Mouse (Mus musculus) heart, embryonic 15.5 days (tissue): ENCODE data around the gene Gm13278. TPM values are rescaled to one million over a fixed set of nuclear protein-coding genes. Genes with fewer than 3 reads are reported as not detected.
"Not testable (repeated sequence)": the region's sequence is repeated elsewhere in the genome, so short reads cannot be mapped to it uniquely, and the experiment has no call there.

Experiments
- ATAC-seq: fragments of 200-750 bp; cut with Nextera tagmentation; replicated peaks from 2 replicates; pipeline ENCODE4 v1.8.0; 2017; ENCODE audit warnings: low read depth, moderate TSS enrichment; ENCODE audit not compliant: insufficient number of reproducible peaks, insufficient read depth, low FRiP score
- H3K27ac ChIP-seq: fragments of 300-500 bp; sonication (generic); 2 replicates; pipeline ENCODE4 v1.5.1; 2015; ENCODE audit warnings: mild to moderate bottlenecking, inconsistent platforms
- H3K27me3 ChIP-seq: fragments of 300-500 bp; sonication (generic); 2 replicates; pipeline ENCODE4 v1.6.1; 2015; ENCODE audit warnings: inconsistent platforms
- H3K36me3 ChIP-seq: fragments of 300-500 bp; sonication (generic); 2 replicates; pipeline ENCODE4 v1.6.1; 2015; ENCODE audit warnings: mild to moderate bottlenecking, inconsistent platforms
- H3K4me1 ChIP-seq: fragments of 300-500 bp; sonication (generic); replicated peaks from 2 replicates; pipeline ENCODE4 v1.6.1; 2015; ENCODE audit warnings: inconsistent platforms
- H3K4me2 ChIP-seq: fragments of 300-500 bp; sonication (generic); 2 replicates; pipeline ENCODE4 v1.6.1; 2015; ENCODE audit warnings: inconsistent platforms, mild to moderate bottlenecking, moderate library complexity
- H3K4me3 ChIP-seq: fragments of 300-500 bp; sonication (generic); 2 replicates; pipeline ENCODE4 v1.5.1; 2015; ENCODE audit warnings: mild to moderate bottlenecking, inconsistent platforms
- H3K9ac ChIP-seq: fragments of 300-500 bp; sonication (generic); 2 replicates; pipeline ENCODE4 v1.6.1; 2015; ENCODE audit warnings: mild to moderate bottlenecking, inconsistent platforms
- H3K9me3 ChIP-seq: fragments of 300-500 bp; sonication (generic); replicated peaks from 2 replicates; pipeline ENCODE4 v1.6.1; 2016; ENCODE audit warnings: inconsistent platforms
- WGBS: fragments of 180-500 bp; shearing (Covaris S2); methylation state at CpG from one replicate; pipeline ENCODE4 v1.1.7; 2015; ENCODE audit warnings: mixed read lengths; 5-methylcytosine and 5-hydroxymethylcytosine counted together
- polyA plus RNA-seq: library from polyadenylated mRNA; unstranded; fragments of >200 nt; fragmentation: Nextera tagmentation; extraction: Ambion mirVana; gene quantifications from 2 replicates; pipeline ENCODE4 v1.2.1, GENCODE M21; 2015

The Gm13278 gene
- polyA plus RNA-seq, 1 experiment from 2014 or later, result not detected

DNA sequence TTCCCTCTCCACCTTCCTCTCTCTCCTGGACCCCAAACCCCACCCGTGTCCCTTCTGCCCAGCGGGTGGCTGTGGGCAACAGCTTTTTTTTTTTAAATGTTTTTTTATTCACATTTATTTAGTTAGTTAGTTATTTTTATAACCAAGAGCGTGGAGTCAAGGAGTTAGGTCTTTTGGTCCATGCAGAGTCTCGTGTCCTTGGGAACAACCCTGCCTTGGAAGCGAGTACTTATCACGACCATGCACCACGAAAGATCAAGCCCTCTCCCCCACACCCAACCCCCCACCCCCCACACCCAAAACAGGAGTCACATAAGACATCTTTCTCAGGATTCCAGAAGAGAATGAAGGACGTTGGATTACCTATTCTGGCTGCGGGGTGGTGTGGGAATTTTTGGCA is 29.0 kb upstream of the Gm13278 start:
- not testable (repeated sequence) for H3K9me3 ChIP-seq, H3K36me3 ChIP-seq, H3K27ac ChIP-seq, H3K9ac ChIP-seq, H3K27me3 ChIP-seq, H3K4me3 ChIP-seq, H3K4me1 ChIP-seq, ATAC-seq
- peak overlapping the region; percentile 57 for H3K4me2 ChIP-seq
- 47% methylated on average over 9 of the region's 9 CpGs for WGBS

DNA sequence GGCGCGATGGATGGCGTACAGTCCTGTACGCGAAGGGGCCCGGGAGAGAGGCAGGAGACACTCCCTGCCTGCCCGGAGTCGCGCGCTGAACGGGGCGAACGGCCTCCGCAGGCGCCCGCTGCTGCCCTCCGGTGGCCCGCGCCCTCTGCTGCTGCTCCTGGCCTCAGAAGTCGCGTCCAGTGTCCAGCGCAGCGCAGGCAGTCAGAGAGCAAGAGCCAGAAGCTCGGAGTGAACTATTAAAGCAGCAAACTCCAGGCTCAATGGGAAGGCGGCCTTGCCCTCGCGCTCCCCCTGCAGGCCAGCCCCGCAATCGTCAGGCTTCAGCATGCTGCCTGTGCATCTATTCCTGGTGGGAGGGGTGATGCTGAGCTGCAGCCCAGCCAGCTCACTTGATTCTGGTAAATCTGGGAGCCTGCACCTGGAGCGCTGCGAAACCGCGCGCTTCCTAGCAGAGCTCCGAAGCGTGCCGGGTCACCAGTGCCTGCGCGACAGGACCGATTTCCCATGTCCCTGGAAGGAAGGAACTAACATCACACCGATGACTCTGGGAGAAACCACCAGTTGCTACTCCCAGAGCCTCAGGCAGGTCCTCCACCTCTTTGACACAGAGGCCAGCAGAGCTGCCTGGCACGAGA is 27.8 kb upstream of the Gm13278 start:
- not testable (repeated sequence) for ATAC-seq, H3K9me3 ChIP-seq, H3K4me1 ChIP-seq, H3K9ac ChIP-seq, H3K27me3 ChIP-seq, H3K36me3 ChIP-seq
- Histone ChIP-seq H3K4me2 (peak overlapping the region; percentile 54), H3K4me3 (peak overlapping the region; percentile 39), H3K27ac (peak overlapping the region; percentile 73)
- 2% methylated on average over 35 of the region's 42 CpGs for WGBS

DNA sequence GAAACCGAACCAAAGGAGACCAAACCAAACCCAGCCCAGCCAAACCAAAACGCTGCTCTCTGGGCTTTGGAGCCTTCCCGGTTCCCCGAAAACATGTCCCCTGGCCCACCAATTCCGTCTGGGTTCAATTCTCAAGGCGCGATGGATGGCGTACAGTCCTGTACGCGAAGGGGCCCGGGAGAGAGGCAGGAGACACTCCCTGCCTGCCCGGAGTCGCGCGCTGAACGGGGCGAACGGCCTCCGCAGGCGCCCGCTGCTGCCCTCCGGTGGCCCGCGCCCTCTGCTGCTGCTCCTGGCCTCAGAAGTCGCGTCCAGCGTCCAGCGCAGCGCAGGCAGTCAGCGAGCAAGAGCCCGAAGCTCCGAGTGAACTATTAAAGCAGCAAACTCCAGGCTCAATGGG is 17.8 kb upstream of the Gm13278 start, which contains the start of gene Gm13290:
TSS of gene Gm13290 (plus strand) at position 301 of the 400 bp plus-strand sequence.
- not testable (repeated sequence) for H3K4me1 ChIP-seq, H3K27ac ChIP-seq, H3K36me3 ChIP-seq, ATAC-seq, H3K9me3 ChIP-seq, H3K4me2 ChIP-seq, H3K27me3 ChIP-seq, H3K4me3 ChIP-seq, H3K9ac ChIP-seq
- no CpG with 5 or more reads among the region's 32 CpGs for WGBS

DNA sequence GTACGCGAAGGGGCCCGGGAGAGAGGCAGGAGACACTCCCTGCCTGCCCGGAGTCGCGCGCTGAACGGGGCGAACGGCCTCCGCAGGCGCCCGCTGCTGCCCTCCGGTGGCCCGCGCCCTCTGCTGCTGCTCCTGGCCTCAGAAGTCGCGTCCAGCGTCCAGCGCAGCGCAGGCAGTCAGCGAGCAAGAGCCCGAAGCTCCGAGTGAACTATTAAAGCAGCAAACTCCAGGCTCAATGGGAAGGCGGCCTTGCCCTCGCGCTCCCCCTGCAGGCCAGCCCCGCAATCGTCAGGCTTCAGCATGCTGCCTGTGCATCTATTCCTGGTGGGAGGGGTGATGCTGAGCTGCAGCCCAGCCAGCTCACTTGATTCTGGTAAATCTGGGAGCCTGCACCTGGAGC is 14.7 kb upstream of the Gm13278 start, which contains the start of gene Gm13289:
TSS of gene Gm13289 (plus strand) at position 301 of the 400 bp plus-strand sequence.
- not testable (repeated sequence) for H3K9me3 ChIP-seq, H3K4me3 ChIP-seq, H3K27me3 ChIP-seq, H3K4me1 ChIP-seq, H3K27ac ChIP-seq, ATAC-seq, H3K9ac ChIP-seq, H3K4me2 ChIP-seq, H3K36me3 ChIP-seq
- WGBS, result no CpG with 5 or more reads among the region's 29 CpGs

- H3K4me3 ChIP-seq, H3K4me2 ChIP-seq, H3K9me3 ChIP-seq, H3K9ac ChIP-seq, H3K27ac ChIP-seq, ATAC-seq, H3K4me1 ChIP-seq, H3K27me3 ChIP-seq, H3K36me3 ChIP-seq: not testable (repeated sequence)
- no CpG with 5 or more reads among the region's 29 CpGs for WGBS
Observed at GRCm38 (mm10) chr4:88779550-88779949, 11.8 kb upstream of the Gm13278 start, which contains the start of gene Gm13272. Gene Gm13272 (plus strand): TSS chr4:88779850.

DNA sequence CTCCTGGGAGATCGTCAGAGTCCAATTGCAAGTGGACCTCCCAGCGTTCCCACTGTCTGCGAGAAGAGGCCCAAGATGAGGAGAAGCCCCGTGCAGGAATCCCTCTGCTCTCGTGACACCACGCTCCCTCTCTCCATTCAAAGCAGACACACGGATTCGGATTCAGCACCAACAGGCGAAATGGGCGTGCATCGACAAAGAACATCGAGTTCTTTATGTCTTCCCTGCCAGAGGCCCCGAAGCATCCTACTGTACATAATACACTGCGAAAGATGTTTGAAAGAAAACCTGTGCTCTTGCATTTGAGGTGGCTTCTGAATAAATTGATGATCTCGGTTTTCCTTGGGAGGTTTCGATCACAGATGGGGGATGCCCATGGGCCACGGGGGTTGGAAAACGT is 11.0 kb upstream of the Gm13278 start:
- WGBS, result 45% methylated on average over 16 of the region's 18 CpGs
- not testable (repeated sequence) for H3K4me2 ChIP-seq

GRCm38 (mm10) chr4:88781831-88782230 is 9.5 kb upstream of the Gm13278 start, which contains the start of gene Ifnz:
Gene Ifnz (plus strand): TSS chr4:88782131.
- H3K9me3 ChIP-seq, H3K27me3 ChIP-seq, ATAC-seq, H3K36me3 ChIP-seq, H3K9ac ChIP-seq, H3K4me1 ChIP-seq: not testable (repeated sequence)
- Histone ChIP-seq H3K4me3 (peak within 1 kb of the TSS; percentile 30), H3K27ac (peak within 1 kb of the TSS; percentile 73), H3K4me2 (peak within 1 kb of the TSS; percentile 56)
- WGBS, result 12% methylated on average over 5 of the region's 7 CpGs

More for the DNA sequence above, 11.0 kb upstream of the Gm13278 start:
- not testable (repeated sequence) for H3K4me3 ChIP-seq, H3K9ac ChIP-seq, H3K4me1 ChIP-seq, ATAC-seq, H3K27me3 ChIP-seq, H3K36me3 ChIP-seq, H3K9me3 ChIP-seq, H3K27ac ChIP-seq

- H3K4me1 ChIP-seq, ATAC-seq, H3K9ac ChIP-seq, H3K36me3 ChIP-seq, H3K9me3 ChIP-seq, H3K27me3 ChIP-seq: not testable (repeated sequence)
- H3K27ac ChIP-seq, result peak overlapping the region; percentile 73
- peak overlapping the region; percentile 56 for H3K4me2 ChIP-seq
- peak overlapping the region; percentile 30 for H3K4me3 ChIP-seq
- 0% methylated on average over 11 of the region's 31 CpGs for WGBS
Observed at GRCm38 (mm10) chr4:88782335-88782734, 9.0 kb upstream of the Gm13278 start.

DNA sequence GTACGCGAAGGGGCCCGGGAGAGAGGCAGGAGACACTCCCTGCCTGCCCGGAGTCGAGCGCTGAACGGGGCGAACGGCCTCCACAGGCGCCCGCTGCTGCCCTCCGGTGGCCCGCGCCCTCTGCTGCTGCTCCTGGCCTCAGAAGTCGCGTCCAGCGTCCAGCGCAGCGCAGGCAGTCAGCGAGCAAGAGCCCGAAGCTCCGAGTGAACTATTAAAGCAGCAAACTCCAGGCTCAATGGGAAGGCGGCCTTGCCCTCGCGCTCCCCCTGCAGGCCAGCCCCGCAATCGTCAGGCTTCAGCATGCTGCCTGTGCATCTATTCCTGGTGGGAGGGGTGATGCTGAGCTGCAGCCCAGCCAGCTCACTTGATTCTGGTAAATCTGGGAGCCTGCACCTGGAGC is 5.9 kb upstream of the Gm13278 start, which contains the start of gene Gm13276:
TSS of gene Gm13276 (plus strand) at position 301 of the 400 bp plus-strand sequence.
- H3K4me2 ChIP-seq, H3K9me3 ChIP-seq, H3K36me3 ChIP-seq, H3K4me3 ChIP-seq, H3K27me3 ChIP-seq, H3K27ac ChIP-seq, H3K9ac ChIP-seq, ATAC-seq, H3K4me1 ChIP-seq: not testable (repeated sequence)
- no CpG with 5 or more reads among the region's 27 CpGs for WGBS

DNA sequence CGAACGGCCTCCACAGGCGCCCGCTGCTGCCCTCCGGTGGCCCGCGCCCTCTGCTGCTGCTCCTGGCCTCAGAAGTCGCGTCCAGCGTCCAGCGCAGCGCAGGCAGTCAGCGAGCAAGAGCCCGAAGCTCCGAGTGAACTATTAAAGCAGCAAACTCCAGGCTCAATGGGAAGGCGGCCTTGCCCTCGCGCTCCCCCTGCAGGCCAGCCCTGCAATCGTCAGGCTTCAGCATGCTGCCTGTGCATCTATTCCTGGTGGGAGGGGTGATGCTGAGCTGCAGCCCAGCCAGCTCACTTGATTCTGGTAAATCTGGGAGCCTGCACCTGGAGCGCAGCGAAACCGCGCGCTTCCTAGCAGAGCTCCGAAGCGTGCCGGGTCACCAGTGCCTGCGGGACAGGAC is 2.9 kb upstream of the Gm13278 start, which contains the start of gene Gm13277:
TSS of gene Gm13277 (plus strand) at position 231 of the 400 bp plus-strand sequence.
- WGBS, result 0% methylated on average over 4 of the region's 28 CpGs
- not testable (repeated sequence) for H3K4me3 ChIP-seq, H3K36me3 ChIP-seq, H3K27me3 ChIP-seq, H3K9ac ChIP-seq, H3K4me1 ChIP-seq, H3K27ac ChIP-seq, H3K4me2 ChIP-seq, ATAC-seq, H3K9me3 ChIP-seq

DNA sequence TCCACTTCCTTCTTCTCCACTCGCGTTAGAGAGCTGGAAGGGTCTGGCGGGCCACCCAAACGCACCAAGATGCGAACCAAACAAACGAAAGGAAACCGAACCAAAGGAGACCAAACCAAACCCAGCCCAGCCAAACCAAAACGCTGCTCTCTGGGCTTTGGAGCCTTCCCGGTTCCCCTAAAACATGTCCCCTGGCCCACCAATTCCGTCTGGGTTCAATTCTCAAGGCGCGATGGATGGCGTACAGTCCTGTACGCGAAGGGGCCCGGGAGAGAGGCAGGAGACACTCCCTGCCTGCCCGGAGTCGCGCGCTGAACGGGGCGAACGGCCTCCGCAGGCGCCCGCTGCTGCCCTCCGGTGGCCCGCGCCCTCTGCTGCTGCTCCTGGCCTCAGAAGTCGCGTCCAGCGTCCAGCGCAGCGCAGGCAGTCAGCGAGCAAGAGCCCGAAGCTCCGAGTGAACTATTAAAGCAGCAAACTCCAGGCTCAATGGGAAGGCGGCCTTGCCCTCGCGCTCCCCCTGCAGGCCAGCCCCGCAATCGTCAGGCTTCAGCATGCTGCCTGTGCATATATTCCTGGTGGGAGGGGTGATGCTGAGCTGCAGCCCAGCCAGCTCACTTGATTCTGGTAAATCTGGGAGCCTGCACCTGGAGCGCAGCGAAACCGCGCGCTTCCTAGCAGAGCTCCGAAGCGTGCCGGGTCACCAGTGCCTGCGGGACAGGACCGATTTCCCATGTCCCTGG is 2.8 kb downstream of the Gm13278 start, which contains the start of gene Gm13275:
TSS of gene Gm13275 (plus strand) at position 552 of the 740 bp plus-strand sequence.
- not testable (repeated sequence) for H3K4me2 ChIP-seq, H3K9me3 ChIP-seq, H3K27me3 ChIP-seq, H3K4me3 ChIP-seq, H3K36me3 ChIP-seq, H3K27ac ChIP-seq, ATAC-seq, H3K4me1 ChIP-seq, H3K9ac ChIP-seq
- WGBS, result 0% methylated on average over 14 of the region's 52 CpGs
